Mouse (Mus musculus) E14TG2a.4 (cell line): ENCODE results near the gene Btbd35f5.
"Not testable (repeated sequence)": the region's sequence is repeated elsewhere in the genome, so short reads cannot be mapped to it uniquely, and the experiment has no call there.

Experiments used
- H3K27me3 ChIP-seq: 2 replicates; pipeline ENCODE4 v1.6.1; 2014; ENCODE audit warnings: low read length, control low read depth; ENCODE audit not compliant: insufficient read depth
- H3K36me3 ChIP-seq: 2 replicates; pipeline ENCODE4 v1.6.1; 2014; ENCODE audit warnings: low read length, control low read depth; ENCODE audit not compliant: insufficient read depth
- H3K4me1 ChIP-seq: replicated peaks from 2 replicates; pipeline ENCODE4 v1.6.1; 2014; ENCODE audit warnings: low read depth, low read length, control low read depth
- H3K4me3 ChIP-seq: replicated peaks from 2 replicates; pipeline ENCODE4 v1.5.1; 2014; ENCODE audit warnings: mild to moderate bottlenecking, low read length
- H3K9me3 ChIP-seq: 2 replicates; pipeline ENCODE4 v1.6.1; 2014; ENCODE audit warnings: low read length, control low read depth

The Btbd35f5 gene

DNA sequence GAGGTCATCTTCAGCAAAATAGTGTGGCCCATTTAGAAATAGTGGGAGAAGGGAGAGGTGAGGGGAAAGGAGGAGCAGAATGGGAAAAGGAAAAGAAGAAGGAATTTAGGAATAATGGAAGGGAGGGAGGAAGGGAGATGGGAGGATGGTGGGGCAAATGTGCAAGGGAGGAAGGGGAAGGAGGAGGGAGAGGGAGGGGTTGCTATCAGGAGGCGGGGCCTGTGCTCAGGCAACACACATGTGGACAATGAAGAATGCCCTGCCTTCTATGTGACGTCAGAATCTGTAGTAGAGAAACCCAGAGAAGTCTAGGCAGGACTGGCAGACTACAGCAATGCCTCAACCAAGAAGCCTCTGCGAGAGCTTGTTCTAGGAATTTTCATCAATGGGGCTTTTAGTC lies at the start of gene Btbd35f5:
Gene Btbd35f5 (plus strand): TSS at position 301 of the 400 bp plus-strand sequence.
- not testable (repeated sequence) for H3K27me3 ChIP-seq, H3K36me3 ChIP-seq, H3K4me3 ChIP-seq, H3K4me1 ChIP-seq, H3K9me3 ChIP-seq

- not testable (repeated sequence) for H3K4me3 ChIP-seq, H3K36me3 ChIP-seq, H3K4me1 ChIP-seq, H3K9me3 ChIP-seq, H3K27me3 ChIP-seq
Measured at GRCm38 (mm10) chrX:32941468-32941867, 32.2 kb upstream of the Btbd35f5 start, which contains the start of gene Gm21789. Gene Gm21789, plus strand, starts transcription at chrX:32941768.
